Mouse (Mus musculus): ENCODE measurements around the gene Tnp2.

DNA sequence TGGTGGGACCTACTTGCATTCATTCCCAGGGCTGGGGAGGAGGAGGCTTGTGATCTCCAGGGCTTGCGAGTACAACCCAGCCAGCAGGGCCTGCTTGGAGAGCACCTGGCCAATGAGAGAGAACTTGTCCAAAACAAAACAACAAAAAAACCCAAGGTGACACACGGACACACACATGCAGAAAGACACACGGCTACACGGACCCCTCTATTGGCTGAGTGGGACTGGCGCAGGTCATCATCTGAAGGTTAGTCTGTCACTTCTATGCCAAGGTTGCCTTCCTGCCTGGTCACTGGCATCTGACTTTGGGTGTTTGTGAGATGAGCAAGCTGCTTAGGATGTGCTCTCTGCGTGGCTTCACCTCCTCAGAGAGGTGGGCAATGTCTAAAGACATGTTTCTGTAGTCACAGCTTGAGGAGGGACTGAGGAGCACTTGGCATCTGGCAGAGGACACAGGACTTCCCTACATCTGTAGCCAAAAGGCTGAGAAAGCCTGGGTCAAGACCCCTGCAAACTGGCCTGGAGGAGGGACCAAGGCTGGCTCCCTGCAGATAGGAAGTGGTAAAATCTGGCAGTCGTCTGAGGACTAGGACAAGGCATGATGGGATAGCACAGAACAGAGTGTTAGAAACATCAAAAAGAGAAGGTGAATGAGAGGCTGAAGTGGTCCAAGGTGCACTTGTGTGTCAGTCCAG, 39.5 kb upstream of the Tnp2 start:
- TF ChIP-seq CTCF (conservative IDR thresholded peaks at IDR 0.05; ENCODE audit: low read length), result no peak
- no peak for TF ChIP-seq NANOG (IDR thresholded peaks at IDR 0.05; ENCODE audit: borderline replicate concordance, low read length)
